In genomic region chr2:152089078-152089477, GRCm38 (mm10) we compare ENCODE assay signal across 9 mouse cellular contexts. TPM values are rescaled to one million over a fixed set of nuclear protein-coding genes. Genes with fewer than 3 reads are reported as not detected.
DNase-seq lines count a peak whose midpoint lies in the region; ATAC-seq lines count a peak whose summit lies in the region.
"Had no signal": no experiment of that assay in that cellular context is flagged by ENCODE, and none has a peak within 500 bp of the region (broad histone marks: within the 10 kb centered on the region; RNA-seq: fewer than 3 reads in every experiment).

No protein-coding gene starts in this region.

- H3K36me3 ChIP-seq in kidney, embryonic 16.5 days (ENCODE audit: insufficient read depth, low read length) = no peaks in the 10 kb centered on the region
- peaks cover 43% of the 10 kb centered on the region for H3K36me3 ChIP-seq in hindbrain, embryonic 13.5 days
- H3K36me3 ChIP-seq: embryonic facial prominence, embryonic 13.5 days had no signal

- H3K4me2 ChIP-seq in kidney, embryonic 16.5 days (replicated peaks; ENCODE audit: low read depth, low read length) = no peak overlapping the region
- H3K4me2 ChIP-seq in hindbrain, embryonic 13.5 days = no peak overlapping the region
- H3K4me2 ChIP-seq: embryonic facial prominence, embryonic 13.5 days had no signal

- DNase-seq in kidney, adult 18-20 months = peak; percentile 75
- DNase-seq in 416B (ENCODE audit: low read depth) = peak; percentile 44
- DNase-seq in Muller cell, postnatal 12 days (ENCODE audit: inconsistent ontology term) = peak; percentile 30
- DNase-seq in cerebellum, postnatal 25 days = peak; percentile 82 to 88
- DNase-seq in lung, postnatal 36 days = peak; percentile 72

- no peak overlapping the region for H3K4me3 ChIP-seq in kidney, embryonic 16.5 days (ENCODE audit: low read length)
- no peak overlapping the region for H3K4me3 ChIP-seq in hindbrain, embryonic 13.5 days
- H3K4me3 ChIP-seq: embryonic facial prominence, embryonic 13.5 days had no signal

- 0 out of 2 replicates have a peak, but pooled peaks cover 8% of the 10 kb centered on the region for H3K4me1 ChIP-seq in kidney, embryonic 16.5 days (ENCODE audit: insufficient read depth, low read length)
- H3K4me1 ChIP-seq in hindbrain, embryonic 13.5 days (replicated peaks) = peaks cover 93% of the 10 kb centered on the region

- no peak overlapping the region for H3K27ac ChIP-seq in kidney, embryonic 16.5 days (ENCODE audit: low read length)
- no peak overlapping the region; the same call in none of the 2 replicates for H3K27ac ChIP-seq in hindbrain, embryonic 13.5 days
- H3K27ac ChIP-seq: embryonic facial prominence, embryonic 13.5 days had no signal

- H3K9ac ChIP-seq in kidney, embryonic 16.5 days (replicated peaks; ENCODE audit: low read length) = no peak overlapping the region
- H3K9ac ChIP-seq in hindbrain, embryonic 13.5 days = peak overlapping the region; percentile 29; the same call in 1 of the 2 replicates
- H3K9ac ChIP-seq: embryonic facial prominence, embryonic 13.5 days had no signal

- no peaks in the 10 kb centered on the region for H3K9me3 ChIP-seq in kidney, embryonic 16.5 days (ENCODE audit: low read length)
- H3K9me3 ChIP-seq in hindbrain, embryonic 13.5 days = no peaks in the 10 kb centered on the region
- H3K9me3 ChIP-seq: embryonic facial prominence, embryonic 13.5 days had no signal

- ATAC-seq in kidney, embryonic 16.5 days (ENCODE audit: low FRiP score, low TSS enrichment) = no peak
- no peak for ATAC-seq in hindbrain, embryonic 13.5 days (ENCODE audit: low FRiP score)
- no peak for ATAC-seq in megakaryocyte-erythroid progenitor cell, adult 5-6 weeks (replicated peaks; ENCODE audit: low FRiP score, low TSS enrichment, poor library complexity, severe bottlenecking)

- peaks cover 41% of the 10 kb centered on the region for H3K27me3 ChIP-seq in kidney, embryonic 16.5 days (ENCODE audit: insufficient read depth, low read length)
- H3K27me3 ChIP-seq in hindbrain, embryonic 13.5 days = peaks cover 19% of the 10 kb centered on the region

- WGBS in kidney, embryonic 16.5 days = 12% methylated on average over 4 of the region's 4 CpGs
- 7% methylated on average over 4 of the region's 4 CpGs for WGBS in hindbrain, embryonic 13.5 days

RNA-seq across cellular contexts. Expression of gene Scrt2, which starts 7.7 kb away (rescaled TPM):
- polyA plus RNA-seq in kidney, embryonic 16.5 days (2015; fragmentation: Nextera tagmentation; extraction: Ambion mirVana) = not detected in 2 replicates
- polyA plus RNA-seq in hindbrain, embryonic 13.5 days (2015; fragmentation: Nextera tagmentation; extraction: Ambion mirVana) = 24.0 and 27.8 TPM in 2 replicates
- total RNA-seq in megakaryocyte-erythroid progenitor cell, adult 5-6 weeks (2014; fragmentation: Nextera tagmentation) = not detected in 2 replicates
- total RNA-seq in megakaryocyte-erythroid progenitor cell, adult 5-6 weeks (2017) = not detected in 2 replicates

RNA-seq across cellular contexts. Expression of gene Srxn1, which starts 16.2 kb away (rescaled TPM):
- 16.1 and 17.9 TPM in 2 replicates for polyA plus RNA-seq in kidney, embryonic 16.5 days (2015; fragmentation: Nextera tagmentation; extraction: Ambion mirVana)
- polyA plus RNA-seq in hindbrain, embryonic 13.5 days (2015; fragmentation: Nextera tagmentation; extraction: Ambion mirVana) = 16.1 and 16.8 TPM in 2 replicates
- 2.2 and 2.6 TPM in 2 replicates for total RNA-seq in megakaryocyte-erythroid progenitor cell, adult 5-6 weeks (2014; fragmentation: Nextera tagmentation)
- total RNA-seq in megakaryocyte-erythroid progenitor cell, adult 5-6 weeks (2017) = 5.8 and 14.0 TPM in 2 replicates

RNA-seq across cellular contexts. Expression of gene Tcf15, which starts 54.3 kb away (rescaled TPM):
- polyA plus RNA-seq in kidney, embryonic 16.5 days (2015; fragmentation: Nextera tagmentation; extraction: Ambion mirVana) = 10.0 and 10.4 TPM in 2 replicates
- polyA plus RNA-seq in hindbrain, embryonic 13.5 days (2015; fragmentation: Nextera tagmentation; extraction: Ambion mirVana) = 2.8 and 3.2 TPM in 2 replicates
- total RNA-seq in megakaryocyte-erythroid progenitor cell, adult 5-6 weeks (2014; fragmentation: Nextera tagmentation) = 1.0 TPM in 1 of 2 replicates, not detected in the other
- 2.1 and 4.3 TPM in 2 replicates for total RNA-seq in megakaryocyte-erythroid progenitor cell, adult 5-6 weeks (2017)

Comparison
In these comparisons a context has a peak if more than half of its experiments do, and no peak if none do; other contexts are left out.
1. DNase-seq: peak in every context shown above with its lines; median percentile 85 in cerebellum, postnatal 25 days; 75 in kidney, adult 18-20 months; 72 in lung, postnatal 36 days; 44 in 416B; 30 in Muller cell, postnatal 12 days.
2. RNA of gene Scrt2, which starts 7.7 kb away (polyA plus RNA-seq): 24.0 to 27.8 TPM in hindbrain, embryonic 13.5 days; not detected in kidney, embryonic 16.5 days; every median in the first group is over 10 times any median in the second.